Mouse (Mus musculus): ENCODE measurements around the gene F2r. TPM values are rescaled to one million over a fixed set of nuclear protein-coding genes. Genes with fewer than 3 reads are reported as not detected.

F2r gene
- polyA plus RNA-seq, 1 experiment = 8.7 TPM

DNA sequence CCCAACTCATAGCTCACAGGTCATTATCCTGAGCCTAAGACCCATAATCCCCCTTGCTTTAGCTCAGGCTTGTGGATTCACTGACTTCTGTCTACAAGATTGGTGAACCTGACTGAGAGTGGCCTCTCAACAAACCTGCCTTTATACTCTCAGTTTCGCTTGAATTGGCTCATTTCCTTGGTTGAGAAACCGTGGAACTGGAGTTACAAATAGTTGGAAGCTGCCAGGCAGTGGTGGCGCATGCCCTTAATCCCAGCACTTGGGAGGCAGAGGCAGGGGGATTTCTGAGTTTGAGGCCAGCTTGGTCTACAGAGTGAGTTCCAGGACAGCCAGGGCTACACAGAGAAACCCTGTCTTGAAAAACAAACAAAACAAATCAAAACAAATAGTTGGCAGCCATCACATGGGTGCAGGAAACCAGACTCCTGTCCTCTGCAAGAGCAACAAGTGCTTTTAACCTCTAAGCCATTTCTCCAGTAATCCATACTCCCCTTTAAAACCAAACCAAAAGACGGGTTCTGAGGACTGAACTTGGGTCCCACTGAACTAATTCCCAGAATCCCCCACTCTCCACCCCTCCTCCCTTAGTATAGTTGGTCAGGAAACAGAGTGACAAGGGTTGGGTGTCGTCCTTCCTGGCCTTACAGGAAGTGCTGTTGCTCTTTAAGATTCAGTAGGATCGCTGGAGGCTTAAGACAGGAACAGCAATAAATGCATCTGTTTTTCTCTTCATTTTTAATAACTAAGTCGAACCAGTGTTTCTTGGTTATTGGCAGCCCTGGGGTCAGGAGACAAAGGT lies 33.8 kb upstream of the F2r start:
- H3K4me3 ChIP-seq (replicated peaks; ENCODE audit: control insufficient read depth, low read depth, low read length) = no peak overlapping the region
- 58% methylated on average over 7 of the region's 7 CpGs for WGBS
- TF ChIP-seq CTCF (IDR thresholded peaks at IDR 0.05; ENCODE audit: control insufficient read depth, insufficient read depth, low read length) (no peak), POLR2A (IDR thresholded peaks at IDR 0.05; ENCODE audit: borderline replicate concordance, control insufficient read depth, low read depth, low read length) (no peak)
- no peaks in the 10 kb centered on the region for H3K4me1 ChIP-seq (ENCODE audit: control insufficient read depth, insufficient read depth, low read length)
- no peak overlapping the region for H3K27ac ChIP-seq (ENCODE audit: control insufficient read depth, insufficient read depth, low read depth, low read length, poor library complexity)

DNA sequence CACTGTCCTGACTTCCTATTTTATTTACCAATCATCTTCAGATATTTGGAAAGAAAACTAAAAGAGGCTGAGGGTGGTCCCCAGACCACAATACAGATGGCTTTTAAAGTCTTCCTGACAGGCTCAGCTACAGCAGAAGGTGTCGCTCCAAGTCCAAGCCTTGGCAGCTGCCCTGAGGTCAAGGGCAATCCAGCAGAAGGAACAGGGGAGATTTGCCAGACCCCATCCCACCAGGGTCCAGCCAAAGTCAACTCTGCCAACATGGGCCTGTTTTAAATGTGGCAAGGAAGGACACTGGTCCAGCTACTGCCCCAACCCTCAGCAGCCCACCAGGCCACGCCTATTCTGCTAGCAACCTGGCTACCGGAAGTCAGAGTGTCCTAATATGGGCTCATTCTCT lies 31.7 kb upstream of the F2r start:
- H3K4me1 ChIP-seq (ENCODE audit: control insufficient read depth, insufficient read depth, low read length) = no peaks in the 10 kb centered on the region
- WGBS = 84% methylated on average over 3 of the region's 3 CpGs
- TF ChIP-seq POLR2A (IDR thresholded peaks at IDR 0.05; ENCODE audit: borderline replicate concordance, control insufficient read depth, low read depth, low read length) (no peak), CTCF (IDR thresholded peaks at IDR 0.05; ENCODE audit: control insufficient read depth, insufficient read depth, low read length) (no peak)
- H3K4me3 ChIP-seq (replicated peaks; ENCODE audit: control insufficient read depth, low read depth, low read length) = no peak overlapping the region
- no peak overlapping the region for H3K27ac ChIP-seq (ENCODE audit: control insufficient read depth, insufficient read depth, low read depth, low read length, poor library complexity)

DNA sequence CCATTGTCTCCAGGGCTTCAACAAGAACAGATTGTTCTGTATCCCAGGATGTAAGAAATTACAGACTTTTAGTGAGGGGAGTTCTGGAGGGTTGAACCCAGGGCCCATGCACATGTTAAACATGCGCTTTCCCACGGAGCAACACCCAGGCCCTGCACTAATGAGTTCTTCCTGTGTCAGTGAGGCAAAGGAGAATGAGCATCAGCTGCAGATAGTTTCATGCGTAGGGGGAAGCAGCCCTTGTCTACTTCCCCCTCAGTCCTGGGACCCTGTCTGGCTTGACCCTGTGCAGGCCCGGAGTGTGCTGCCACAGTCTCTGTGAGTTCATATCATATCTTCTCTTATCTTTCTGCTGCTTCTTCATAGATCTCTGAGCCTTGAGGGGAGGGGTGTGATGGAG lies 29.0 kb upstream of the F2r start:
- Histone ChIP-seq H3K4me3 (replicated peaks; ENCODE audit: control insufficient read depth, low read depth, low read length) (no peak overlapping the region), H3K27ac (ENCODE audit: control insufficient read depth, insufficient read depth, low read depth, low read length, poor library complexity) (no peak overlapping the region), H3K4me1 (ENCODE audit: control insufficient read depth, insufficient read depth, low read length) (no peaks in the 10 kb centered on the region)
- 77% methylated on average over 4 of the region's 4 CpGs for WGBS
- no peak for TF ChIP-seq POLR2A (IDR thresholded peaks at IDR 0.05; ENCODE audit: borderline replicate concordance, control insufficient read depth, low read depth, low read length)
- TF ChIP-seq CTCF (IDR thresholded peaks at IDR 0.05; ENCODE audit: control insufficient read depth, insufficient read depth, low read length) = no peak

DNA sequence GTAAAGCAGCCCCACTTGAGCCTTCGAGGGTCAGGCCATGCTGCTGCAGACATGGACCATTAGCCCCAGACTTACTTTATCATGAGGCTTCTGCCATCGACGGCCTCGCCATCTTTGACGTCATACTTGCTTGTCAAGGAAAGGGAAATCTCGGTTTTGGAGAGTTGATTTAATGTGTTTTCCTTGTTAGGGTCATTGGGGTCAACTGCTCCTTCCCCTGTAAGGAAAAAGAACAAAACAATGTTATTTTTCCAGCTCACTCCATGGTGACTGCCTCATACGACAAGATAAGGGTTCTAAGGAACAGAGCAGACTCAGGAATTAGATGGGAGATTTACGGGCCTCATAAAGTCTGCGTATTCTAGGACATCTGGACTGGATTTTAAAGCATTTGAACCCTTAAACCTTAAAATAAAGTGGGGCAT lies 28.4 kb upstream of the F2r start:
- Histone ChIP-seq H3K27ac (ENCODE audit: control insufficient read depth, insufficient read depth, low read depth, low read length, poor library complexity) (no peak overlapping the region), H3K4me1 (ENCODE audit: control insufficient read depth, insufficient read depth, low read length) (no peaks in the 10 kb centered on the region), H3K4me3 (replicated peaks; ENCODE audit: control insufficient read depth, low read depth, low read length) (no peak overlapping the region)
- TF ChIP-seq CTCF (IDR thresholded peaks at IDR 0.05; ENCODE audit: control insufficient read depth, insufficient read depth, low read length) (no peak), POLR2A (IDR thresholded peaks at IDR 0.05; ENCODE audit: borderline replicate concordance, control insufficient read depth, low read depth, low read length) (no peak)
- WGBS = 86% methylated on average over 9 of the region's 9 CpGs

DNA sequence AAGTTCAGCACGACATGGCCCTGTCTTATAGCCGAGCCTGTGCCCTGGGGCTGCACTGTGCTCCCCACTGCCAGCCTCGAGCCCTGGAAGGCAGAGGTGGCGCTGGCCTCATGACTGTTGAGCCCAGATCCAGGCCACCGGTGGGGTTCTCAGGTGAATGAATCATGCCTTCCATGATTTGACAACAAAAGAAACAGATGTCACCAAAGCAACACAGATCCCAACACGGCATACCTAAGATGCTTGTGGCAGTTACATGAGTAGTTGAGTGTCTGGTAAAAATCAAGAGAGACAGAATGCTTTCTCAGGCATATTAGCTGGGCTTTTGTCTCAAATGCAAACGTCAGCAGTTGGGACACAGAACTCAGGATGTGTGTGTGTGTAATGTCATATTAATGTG lies 25.5 kb upstream of the F2r start:
- no peak overlapping the region for H3K27ac ChIP-seq (ENCODE audit: control insufficient read depth, insufficient read depth, low read depth, low read length, poor library complexity)
- WGBS = 93% methylated on average over 7 of the region's 7 CpGs

DNA sequence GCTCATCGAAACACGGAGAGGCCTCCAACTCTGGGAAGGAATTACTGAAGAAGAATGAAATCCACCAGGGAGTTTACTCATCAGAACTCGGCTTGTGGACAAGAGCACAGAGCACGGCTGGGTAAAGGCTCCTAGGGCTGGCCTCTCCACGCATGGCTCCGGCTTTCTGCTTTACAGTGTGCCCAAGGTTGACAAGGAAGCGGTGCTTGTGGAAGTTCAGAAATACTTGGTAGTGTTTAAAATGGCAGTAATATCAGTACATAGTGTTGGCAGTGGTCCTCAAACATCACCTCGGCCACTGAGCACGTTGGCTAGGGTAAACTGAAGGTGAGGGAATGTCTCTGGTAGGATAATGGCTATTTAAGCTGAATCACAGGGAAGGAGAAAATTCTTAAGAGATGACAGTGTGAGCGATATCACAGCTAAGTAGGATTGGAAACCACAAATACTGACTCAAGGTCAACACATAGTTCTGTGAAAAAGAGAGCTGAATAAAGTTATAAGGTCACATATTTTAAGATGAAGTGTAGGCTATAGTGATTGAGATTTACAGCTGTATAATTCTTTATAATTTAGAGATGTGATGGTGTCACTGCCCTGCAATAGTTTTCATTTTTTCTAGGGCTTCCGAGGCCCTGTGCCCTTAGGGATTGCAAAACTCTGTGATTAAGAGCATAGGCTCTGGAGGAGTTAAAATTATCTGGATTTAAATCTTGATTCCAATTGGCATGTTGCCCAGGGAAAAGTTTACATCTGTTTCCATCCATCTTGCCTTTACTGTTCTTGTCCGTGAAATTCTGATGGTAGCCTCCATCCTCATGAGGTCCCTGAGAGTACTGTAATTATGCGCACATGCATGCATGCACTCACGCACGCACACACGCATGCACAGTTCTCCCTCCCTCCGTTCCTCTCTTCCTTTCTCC lies 23.0 kb upstream of the F2r start:
- TF ChIP-seq CTCF (IDR thresholded peaks at IDR 0.05; ENCODE audit: control insufficient read depth, insufficient read depth, low read length) (no peak), POLR2A (IDR thresholded peaks at IDR 0.05; ENCODE audit: borderline replicate concordance, control insufficient read depth, low read depth, low read length) (no peak)
- Histone ChIP-seq H3K4me3 (replicated peaks; ENCODE audit: control insufficient read depth, low read depth, low read length) (no peak overlapping the region), H3K27ac (ENCODE audit: control insufficient read depth, insufficient read depth, low read depth, low read length, poor library complexity) (no peak overlapping the region), H3K4me1 (ENCODE audit: control insufficient read depth, insufficient read depth, low read length) (no peaks in the 10 kb centered on the region; the same call in 1 of the 2 replicates)
- WGBS = 92% methylated on average over 17 of the region's 17 CpGs

More for the DNA sequence above, 25.5 kb upstream of the F2r start:
- Histone ChIP-seq H3K4me1 (ENCODE audit: control insufficient read depth, insufficient read depth, low read length) (no peaks in the 10 kb centered on the region; the same call in 1 of the 2 replicates), H3K4me3 (replicated peaks; ENCODE audit: control insufficient read depth, low read depth, low read length) (no peak overlapping the region)
- no peak for TF ChIP-seq CTCF (IDR thresholded peaks at IDR 0.05; ENCODE audit: control insufficient read depth, insufficient read depth, low read length)
- no peak for TF ChIP-seq POLR2A (IDR thresholded peaks at IDR 0.05; ENCODE audit: borderline replicate concordance, control insufficient read depth, low read depth, low read length)

DNA sequence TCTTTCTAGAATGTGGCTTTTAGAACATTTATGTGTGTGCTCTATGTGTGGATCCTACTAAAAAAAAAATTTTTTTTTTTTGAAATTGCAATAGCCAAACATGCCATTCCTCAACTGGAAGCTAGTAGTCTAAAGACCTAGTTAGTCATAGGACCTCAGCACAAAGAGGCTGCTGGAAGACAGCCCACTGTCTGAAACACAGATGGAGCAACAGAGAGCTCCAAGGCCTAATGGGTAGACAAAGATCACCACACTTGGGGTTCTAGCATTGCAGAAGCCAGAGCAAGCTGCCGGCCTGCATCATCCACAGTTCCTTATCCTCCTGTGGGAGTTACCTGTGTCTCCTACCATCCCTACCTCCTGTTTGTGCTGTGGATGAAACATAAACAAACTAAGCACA lies 22.1 kb upstream of the F2r start:
- 92% methylated on average over 1 of the region's 1 CpGs for WGBS
- H3K4me3 ChIP-seq (replicated peaks; ENCODE audit: control insufficient read depth, low read depth, low read length) = no peak overlapping the region
- H3K4me1 ChIP-seq (ENCODE audit: control insufficient read depth, insufficient read depth, low read length) = no peaks in the 10 kb centered on the region; the same call in 1 of the 2 replicates
- TF ChIP-seq POLR2A (IDR thresholded peaks at IDR 0.05; ENCODE audit: borderline replicate concordance, control insufficient read depth, low read depth, low read length) = no peak
- TF ChIP-seq CTCF (IDR thresholded peaks at IDR 0.05; ENCODE audit: control insufficient read depth, insufficient read depth, low read length) = no peak
- no peak overlapping the region for H3K27ac ChIP-seq (ENCODE audit: control insufficient read depth, insufficient read depth, low read depth, low read length, poor library complexity)
